Mouse (Mus musculus): Measurements from ENCODE around the gene Itpr3.
A peak's percentile ranks its signal among the peaks of the same experiment; 100 is the strongest.

Gene Itpr3

DNA sequence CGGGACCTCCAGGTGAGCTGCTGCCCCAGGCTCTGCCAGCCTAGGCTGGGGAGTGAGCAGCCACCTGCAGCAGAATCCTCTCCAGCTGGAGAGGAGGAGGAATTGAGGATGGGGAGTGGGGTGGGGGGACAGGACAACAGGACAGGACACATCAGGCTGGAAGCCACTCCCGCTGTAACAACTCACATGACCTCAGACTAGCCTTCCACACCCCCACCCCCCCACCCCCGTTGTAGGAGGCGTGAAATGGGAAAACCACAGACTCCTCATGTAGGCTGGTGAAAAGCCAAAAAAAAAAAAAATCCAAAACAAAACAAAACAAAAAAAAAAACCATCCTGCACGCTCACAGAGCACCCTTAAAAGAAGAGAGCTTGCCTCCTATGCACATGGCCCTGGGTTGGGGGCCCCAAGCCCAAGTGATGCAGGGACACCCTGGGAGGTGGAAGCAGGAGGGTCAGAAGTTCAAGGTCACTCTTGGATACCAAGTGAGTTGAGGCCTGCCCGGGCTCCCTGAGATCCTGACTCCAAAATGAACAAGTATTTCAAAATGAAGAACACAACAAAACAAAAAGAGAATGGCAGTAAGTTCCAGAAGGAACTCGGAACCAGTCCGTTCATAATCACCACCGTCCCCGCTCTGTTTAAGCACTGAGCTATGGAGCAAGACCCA, 17.5 kb upstream of the Itpr3 start:
- DNase-seq = no peak

DNA sequence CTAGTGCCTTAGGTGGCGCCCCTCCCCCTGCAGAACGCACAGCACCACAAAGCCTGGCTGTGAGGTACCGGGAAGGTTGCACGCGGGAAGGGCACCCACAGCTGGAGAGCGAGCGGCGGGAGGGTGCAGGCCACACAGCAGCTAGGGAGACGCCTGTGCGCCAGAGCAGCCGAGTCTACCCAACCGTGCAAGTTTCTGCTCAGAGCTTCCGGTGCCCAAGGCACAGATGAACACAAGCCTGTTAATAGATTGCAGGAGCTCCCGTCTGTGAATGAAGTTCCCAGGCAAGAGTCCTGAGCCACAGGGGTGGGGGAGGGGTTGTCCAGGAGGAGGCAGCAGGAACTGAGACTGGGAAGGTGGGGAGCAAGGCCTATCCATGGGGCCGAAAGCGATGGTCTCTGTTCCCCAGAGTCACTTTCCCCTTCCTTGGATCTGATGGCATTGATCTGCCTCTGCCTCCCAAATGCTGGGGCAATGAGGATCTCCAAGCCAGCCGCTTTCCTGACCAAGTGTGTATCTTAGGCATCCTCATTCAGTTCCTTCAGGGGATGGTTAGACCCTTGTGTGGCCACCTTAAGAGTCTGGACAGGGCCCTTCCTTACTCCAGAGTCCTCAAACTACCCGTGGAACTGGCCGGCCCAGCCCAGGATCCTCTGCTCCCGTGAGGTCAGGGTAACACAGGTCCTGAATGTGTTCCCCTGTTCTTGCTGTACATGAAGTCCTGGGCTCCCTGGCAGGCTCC, 16.6 kb upstream of the Itpr3 start:
- DNase-seq = no peak

DNA sequence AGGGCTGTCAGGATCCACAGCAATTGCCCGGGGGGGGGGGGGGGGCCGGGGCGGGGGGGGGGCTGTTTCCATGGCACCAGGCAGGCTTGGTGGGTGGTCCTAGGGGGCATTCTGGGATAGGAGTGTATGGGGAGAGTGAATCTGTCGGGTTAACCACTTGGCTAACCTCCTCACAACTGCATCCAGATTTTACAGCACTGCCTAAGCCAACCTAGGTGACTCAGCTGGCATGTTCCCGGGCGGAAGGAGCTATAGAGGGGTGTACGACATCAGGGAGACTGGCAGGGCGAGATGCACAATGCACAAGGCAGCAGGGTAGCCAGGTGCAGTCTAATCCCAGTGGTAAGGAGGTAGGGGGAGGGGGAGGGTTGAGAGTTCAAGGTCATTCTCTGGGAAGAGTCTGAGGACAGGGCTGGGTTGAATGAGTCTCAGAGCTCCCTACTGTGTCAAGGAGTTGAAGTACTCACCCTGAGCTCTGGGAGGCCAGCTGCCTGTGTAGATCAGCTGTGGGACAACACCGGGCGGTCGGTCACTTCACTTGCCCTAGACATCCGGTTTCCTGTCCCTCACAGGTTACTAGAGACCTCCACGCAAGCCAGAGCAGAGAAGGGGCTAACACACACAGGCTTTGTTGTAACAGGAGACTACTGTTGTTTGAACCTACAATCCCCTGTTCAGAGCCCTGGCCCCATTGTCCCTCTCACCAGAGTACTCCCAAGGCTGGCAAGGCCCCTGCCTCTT, 15.9 kb upstream of the Itpr3 start:
- no peak for DNase-seq

DNA sequence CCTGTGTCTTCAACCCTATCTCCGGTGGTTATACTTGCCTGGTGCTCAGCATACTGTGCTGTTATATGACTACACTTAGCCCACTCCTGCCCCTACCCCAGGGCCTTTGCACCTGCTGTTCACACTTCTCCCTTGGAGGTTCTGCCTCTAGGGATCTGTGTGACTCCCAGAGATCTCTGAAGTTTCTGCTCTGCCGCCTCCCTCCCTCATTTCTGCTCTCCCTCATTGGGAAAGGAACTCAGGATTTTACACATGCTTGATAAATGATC, 15.4 kb upstream of the Itpr3 start:
- DNase-seq = no peak

DNA sequence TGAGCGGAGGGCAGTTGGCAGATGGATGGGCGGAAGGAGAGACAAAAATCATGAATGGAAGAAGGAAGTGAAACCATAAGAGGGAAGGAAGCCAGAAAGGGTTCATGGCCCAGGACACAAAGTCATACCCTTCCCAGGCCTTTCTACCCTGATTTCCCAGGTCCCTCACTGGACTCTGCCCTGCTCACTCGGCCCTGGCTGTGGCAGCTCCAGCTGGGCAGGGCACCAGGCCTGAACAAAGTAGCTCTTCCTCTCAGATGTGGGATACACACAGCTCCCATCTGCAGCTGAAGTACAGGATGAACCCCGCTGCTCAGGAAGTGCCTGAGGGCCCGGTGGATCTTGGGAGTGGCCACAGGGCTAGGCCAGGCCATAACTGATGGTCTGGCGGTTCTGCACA, 14.3 kb upstream of the Itpr3 start:
- no peak for DNase-seq

DNA sequence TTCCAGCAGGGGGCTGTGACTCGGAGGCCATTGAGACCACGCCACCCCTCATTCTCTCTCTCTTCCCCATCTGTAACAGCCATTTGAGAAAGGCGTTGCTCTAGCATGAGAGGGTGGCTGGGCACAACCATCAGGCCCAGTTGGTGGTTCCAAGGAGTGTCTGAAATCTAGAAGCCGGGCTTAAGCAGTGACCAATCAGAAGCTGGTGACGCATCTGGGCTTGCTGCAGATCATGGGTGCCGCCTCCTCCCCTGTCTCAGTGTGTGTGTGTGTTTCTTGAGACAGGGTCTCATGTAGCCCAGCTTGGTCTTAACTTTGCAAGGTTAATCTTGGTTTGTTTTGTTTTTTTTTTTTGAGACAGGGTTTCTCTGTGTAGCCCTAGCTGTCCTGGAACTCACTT, 11.9 kb upstream of the Itpr3 start:
- DNase-seq = no peak

DNA sequence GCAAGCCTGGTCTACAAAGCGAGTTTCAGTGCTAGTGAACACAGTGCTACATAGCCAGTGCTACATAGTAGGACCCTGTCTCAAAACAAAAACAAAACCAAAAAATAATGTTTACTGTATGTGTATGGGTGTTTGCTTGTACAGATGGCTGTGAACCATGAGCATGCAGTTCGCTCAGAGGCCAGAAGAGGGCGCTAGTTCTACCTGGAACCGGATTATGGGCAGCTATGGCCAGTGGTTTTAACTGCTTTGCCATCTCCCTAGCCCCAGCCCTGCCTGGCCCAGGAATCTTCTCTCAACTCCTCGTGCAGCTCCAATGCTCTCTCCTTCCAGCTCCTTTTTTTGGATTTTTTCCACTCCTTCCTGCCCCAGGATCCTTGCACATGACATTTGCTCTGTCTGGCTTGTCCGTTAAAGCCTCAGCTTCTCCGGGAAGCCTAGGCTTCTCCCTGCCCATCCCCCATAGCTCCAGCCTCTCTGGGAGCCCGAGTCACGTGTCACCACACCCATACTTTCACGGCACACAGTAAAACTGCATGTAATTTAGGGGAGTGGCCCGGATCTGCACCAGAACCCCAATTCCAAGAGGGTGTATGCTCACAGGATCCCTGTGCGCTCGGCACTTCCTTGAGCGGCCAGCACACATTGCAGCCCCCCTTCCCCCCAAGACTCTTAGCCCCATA, 9.2 kb upstream of the Itpr3 start:
- no peak for DNase-seq

DNA sequence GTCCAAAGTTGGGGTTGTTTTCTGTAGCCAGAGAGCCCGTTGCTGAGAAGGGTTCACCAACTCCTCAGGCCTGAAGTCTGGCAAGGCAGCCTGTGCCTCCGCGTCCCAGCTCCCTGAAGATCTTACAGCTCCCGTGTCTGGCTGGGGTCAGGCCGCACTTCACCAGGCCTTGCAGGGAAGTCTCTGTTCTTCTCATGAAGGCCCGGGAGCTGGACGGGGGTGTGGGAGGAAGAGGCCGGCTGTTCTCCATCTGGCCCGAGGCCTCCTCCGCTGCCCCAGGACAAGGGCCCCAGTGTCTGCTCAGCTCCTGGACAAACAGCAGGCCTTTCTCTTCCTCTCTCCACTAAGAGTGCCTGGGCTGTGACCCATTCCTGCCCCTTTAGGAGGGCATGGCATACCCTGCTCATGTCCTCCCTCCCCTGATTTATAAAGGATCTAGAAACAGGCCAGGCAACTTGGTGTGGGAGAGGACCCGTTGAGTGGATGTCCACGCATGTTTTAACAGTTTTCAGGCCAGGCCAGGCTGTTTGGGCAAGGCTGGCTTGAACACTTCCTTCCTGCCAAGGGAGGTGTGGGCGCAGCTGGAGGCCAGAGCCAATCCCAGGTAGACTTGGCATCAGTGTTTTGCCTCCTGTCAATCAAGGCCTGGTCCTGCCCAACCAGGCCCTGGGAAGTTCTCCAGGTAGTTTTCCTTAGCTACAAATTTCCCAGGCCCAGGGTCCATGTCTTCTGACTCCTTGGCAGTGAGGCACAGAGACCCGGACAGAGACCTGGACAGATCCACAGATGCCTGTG, 8.5 kb upstream of the Itpr3 start:
- DNase-seq = no peak

DNA sequence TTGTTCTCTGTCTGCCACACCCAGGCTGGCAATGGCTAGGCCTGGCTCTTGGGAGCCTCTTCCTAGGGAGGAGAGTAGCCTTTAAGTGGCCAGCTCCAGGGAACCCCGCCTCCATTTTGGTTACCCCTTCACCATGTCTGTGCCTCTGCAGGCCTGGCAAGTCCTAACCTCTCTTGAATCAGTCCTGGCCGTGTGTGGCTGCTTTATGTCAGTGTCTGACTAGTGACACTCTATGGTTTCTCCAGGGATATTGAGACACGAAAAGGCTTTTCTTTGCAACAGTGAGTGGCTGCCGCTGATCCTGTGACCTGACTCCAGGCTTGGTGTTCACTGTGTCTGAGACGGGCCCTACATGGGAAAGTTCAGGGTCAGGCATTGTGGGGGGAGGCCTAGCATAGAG, 6.3 kb upstream of the Itpr3 start:
- no peak for DNase-seq

DNA sequence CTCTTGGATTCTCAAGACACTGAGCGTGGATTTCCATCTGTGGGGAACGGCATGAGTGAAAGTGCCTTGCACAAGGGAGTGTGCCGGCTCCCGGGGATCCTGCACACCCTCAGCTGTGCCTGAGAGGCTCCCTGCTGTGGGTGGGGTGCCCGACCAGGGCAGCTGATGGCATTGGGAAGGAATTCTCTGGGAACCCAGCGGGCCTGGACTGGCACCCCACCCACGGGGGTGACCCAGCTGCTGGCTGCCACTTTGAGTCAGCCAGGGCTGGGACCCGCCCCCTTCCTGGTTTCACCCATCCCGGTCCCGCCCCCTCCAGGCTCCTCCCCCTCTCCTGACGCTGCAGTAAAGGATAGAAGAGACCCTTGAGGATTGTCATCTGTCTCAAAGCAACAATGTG, 5.6 kb upstream of the Itpr3 start:
- no peak for DNase-seq

DNA sequence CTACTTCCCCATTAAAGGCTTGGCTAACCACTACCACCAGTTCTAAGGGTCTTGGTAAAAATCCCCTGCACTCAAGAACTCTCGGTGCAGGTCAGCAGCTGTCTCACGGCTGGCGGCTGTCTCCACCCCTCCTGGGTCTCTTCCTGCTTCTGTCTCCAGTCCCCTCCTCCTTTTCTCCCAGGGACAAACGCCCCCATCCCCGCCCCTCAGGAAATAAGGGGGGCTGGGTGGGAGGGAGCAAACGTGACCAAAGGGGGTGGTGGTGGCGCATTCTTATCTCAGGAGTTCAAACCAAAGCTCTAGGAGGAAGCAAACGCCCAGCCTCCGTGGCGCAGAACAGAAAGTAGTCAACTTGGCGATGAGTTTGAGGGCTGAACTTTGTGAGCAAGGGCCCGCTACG, 934 bp upstream of the Itpr3 start:
- DNase-seq = no peak

DNA sequence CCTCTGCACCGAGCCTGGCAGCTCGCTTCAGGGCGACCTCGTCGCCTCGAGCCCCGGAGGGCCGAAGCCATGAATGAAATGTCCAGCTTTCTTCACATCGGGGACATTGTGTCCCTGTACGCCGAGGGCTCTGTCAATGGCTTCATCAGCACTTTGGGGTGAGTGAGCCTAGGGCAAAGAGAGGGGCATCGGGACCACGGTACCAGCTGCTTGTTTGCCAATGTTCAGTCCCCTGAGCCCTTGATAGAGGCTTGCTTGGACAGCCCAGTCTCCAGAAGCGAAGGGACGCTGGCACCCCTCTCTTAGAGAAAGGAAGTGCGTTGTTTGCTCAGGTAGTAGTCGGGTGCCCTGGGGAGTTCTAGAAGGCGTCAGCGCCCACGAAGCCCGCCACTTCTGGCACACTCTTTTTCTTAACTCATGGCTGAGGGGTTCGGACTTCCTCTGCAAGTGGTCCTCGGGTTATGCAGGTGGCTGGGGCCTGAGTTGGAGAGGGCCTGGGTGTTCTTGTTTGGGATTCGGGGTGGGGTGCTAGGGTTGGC, 482 bp downstream of the Itpr3 start:
- DNase-seq = no peak

DNA sequence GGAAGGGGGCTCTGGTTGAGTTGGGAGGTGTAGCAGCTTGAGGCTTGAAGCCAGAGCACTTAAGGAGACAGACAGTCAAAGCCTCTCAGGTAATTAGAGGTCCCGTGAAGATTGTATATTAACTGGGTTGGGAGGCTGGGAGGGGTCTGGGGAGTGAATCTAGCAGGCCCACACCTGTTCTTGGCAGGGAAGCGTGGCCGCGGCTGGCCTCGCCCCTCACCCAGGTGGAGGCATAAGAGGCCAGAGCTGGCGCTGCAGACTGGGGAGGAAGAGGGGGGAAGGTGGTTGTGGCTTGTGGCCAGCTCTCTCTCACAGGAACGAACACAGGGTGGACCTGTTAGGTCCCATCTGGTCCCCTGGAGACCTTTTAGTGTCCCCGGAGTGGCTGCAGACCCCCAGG, 3.6 kb downstream of the Itpr3 start:
- DNase-seq = no peak

DNA sequence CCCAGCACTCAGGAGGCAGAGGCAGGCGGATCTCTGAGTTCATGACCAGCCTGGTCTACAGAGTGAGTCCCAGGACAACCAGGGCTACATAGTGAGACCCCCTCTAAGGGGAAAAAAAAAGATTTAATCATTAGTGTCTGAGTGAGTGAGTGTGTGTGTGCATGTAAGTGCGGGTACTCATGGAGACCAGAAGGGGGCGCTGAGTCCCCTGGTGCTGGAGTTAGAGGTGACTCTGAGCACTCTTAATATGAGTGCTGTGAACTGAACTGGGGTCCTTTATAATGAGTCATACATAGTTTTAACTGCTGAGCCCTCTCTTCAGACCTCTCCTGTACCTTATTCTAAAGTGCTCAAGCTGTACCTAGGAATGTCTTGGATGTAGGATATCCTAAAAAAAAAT, 4.6 kb downstream of the Itpr3 start:
- DNase-seq = no peak

DNA sequence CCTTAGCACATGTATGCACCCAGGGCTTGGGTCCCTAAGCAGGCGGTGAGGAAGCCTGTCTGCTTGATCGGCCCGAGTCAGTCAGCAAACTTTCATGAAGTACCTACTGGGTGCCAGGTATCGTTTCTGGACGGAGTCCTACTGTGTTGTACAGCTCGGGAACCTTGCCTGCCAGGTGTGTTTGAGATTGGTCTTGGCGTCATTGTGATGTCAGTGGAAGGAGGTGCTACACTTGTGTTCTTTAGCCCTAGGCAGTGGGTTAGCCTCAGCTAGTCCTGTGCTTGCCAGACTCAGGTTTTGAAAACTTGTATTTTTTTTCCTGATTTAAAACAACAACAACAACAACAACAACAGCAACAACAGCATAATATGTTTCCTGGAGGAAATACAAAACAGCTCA, 5.6 kb downstream of the Itpr3 start:
- DNase-seq = no peak

DNA sequence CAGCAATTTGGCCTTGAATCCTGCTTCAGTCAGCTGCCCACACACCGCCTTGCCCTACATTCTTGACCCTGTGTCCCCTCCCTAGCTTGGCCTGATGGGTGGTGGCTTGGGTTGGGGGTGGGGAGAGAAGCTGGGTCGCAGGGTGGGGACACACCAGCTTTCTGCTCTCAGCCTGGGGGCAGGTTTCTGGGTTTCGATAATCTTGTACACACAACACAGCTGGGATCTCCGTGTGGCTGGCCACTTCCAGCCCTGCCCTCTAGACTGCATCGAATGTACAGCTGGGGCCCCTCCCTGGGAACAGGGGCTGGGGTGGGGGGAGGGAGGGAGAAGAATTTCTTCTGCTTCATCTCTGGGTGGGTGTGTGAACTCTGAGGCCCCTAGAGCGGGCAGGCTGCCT, 6.6 kb downstream of the Itpr3 start:
- DNase-seq = no peak

DNA sequence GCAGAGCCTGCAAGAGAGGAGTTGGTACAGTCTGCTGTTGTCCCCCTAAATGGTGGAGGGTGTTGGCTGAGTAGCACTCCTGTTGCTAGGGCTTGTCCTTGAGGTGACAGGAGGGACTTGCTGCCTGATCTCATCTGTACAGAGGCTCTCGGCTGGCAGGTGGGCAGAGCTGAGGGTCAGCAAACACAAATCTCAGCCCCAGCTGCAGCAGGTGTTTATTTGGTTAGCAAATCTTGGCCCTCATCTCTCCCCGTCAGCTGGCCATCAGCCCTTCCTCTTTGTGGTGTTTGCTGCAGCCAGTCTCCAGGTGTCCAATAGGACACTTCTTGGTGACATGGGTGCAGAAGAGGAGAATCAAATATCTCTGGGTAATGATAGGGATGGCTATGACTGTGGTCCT, 7.1 kb downstream of the Itpr3 start:
- DNase-seq = no peak

DNA sequence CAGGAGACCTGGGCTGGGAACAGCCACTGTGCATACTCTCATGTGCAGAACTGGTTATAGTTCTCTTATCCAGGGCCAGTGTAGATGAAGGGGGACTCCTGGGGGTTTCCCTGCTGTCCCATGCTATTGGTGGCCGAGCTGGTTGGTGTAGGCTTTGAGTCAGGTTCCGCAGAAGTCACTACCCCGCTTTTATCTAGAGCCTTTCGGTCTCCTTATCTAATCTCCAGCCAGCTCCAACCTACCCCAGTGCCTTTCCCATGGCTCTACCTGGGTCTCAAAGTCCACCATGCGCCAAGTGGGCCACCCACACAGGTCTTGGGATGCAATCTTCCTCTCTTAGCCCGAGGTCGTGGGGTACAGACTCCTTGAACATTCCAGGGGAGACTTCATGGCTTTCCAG, 9.0 kb downstream of the Itpr3 start:
- DNase-seq = no peak

DNA sequence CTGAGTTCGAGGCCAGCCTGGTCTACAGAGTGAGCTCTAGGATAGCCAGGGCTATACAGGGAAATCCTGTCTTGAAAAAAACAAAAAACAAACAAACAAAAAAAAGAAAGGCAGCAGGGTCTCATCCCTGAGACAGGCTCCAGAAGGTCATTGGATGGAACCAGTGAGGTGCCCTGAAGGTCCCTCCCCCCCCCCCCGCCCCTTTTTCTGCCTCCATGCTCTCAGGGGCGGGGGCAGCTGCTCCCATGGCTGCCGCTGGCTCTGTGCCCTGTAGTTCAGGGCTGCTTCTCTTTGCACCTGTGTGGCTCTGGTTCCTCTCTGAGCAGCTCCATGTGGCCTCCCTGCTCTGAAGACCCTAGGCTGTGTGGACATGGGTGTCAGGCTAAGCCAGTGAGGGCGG, 12.0 kb downstream of the Itpr3 start:
- DNase-seq = no peak

DNA sequence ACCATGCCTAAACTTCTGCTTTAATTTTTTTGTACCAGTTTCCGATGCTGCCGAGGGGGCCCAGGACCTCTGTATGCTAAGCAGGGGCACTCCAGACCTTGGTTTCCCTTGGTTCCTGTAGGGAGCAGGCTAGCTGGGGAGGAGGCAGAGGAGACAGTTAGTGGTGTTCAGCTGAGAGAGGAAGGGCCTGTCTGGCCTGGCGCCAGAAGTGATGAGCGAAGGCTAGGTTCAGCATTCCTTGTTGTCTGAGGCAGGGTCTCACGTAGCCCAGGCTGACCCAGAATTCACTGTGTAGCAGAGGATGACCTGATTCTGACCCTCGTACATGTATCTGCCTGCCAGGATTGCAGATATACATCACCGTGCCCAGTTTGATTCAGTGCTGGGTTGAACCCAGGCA, 13.8 kb downstream of the Itpr3 start:
- no peak for DNase-seq

DNA sequence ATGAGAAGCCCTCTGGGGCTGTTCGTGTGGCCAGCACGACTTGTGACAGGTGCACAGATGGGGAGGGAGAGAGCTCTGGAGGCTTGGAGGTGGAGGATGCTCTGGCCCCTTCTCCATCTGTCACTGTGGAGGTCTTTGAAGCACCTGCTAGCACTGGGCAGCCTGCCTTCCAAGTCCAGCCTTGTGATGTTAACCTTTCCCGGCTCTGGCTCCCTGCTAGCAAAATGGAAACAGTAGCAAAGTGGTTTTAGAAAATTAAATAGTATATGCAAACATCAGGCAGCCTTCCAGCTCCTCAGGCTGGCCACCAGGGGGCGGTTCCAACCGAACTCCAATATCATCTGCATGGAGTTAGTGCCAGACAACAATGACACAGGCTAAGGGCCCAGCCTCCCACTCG, 14.5 kb downstream of the Itpr3 start:
- peak; percentile 81 for DNase-seq

DNA sequence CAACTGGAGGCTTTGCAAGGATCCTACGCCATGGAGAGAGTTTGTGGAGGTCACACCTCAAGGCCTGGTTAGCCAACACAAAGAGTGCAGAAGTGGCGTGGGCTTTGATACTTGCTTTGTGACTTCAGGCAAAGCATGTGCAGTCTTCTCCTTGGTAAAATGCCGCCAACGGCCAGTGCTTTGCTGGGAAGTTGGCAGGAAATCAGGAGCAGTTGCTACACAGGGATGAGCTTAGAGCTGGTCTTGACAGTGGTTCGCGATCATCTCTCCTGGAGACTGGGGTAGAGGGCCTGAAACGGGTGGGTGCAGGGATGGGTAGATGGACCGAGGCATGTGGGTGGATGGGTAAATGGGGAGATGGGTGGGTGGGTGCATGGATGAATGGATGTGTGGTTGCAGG, 15.3 kb downstream of the Itpr3 start:
- DNase-seq = no peak

DNA sequence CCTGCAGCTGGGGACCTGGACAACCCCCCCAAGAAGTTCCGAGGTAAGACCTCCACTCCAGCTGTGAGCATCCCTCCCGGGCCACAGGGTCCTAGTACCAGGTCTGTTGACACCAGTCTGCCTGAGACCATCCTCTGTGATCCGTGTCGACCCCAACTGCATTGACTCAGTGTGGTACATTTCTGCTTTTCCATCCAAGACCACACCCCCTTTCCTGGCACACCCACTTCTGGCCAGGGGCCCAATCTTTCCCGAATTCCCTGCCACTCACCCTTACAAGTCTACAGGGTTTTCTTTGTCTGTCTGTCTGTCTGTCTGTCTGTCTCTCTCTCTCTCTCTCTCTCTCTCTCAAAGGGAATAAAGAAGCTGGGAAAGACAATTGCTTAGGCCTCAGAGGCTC, 16.0 kb downstream of the Itpr3 start:
- DNase-seq = no peak
